Mouse (Mus musculus): Measurements from ENCODE around the gene 4930505A04Rik.

- no peak for TF ChIP-seq GATA1 (IDR thresholded peaks at IDR 0.05; ENCODE audit: borderline replicate concordance, low read length)
- TF ChIP-seq FLI1 (IDR thresholded peaks at IDR 0.05; ENCODE audit: low read length) = no peak
These were observed 440 bp downstream of the 4930505A04Rik start for GRCm38 (mm10) chr11:30471187-30471586.

Data from megakaryocyte, embryonic 14.5 days (primary cell).